In the genomic region with DNA sequence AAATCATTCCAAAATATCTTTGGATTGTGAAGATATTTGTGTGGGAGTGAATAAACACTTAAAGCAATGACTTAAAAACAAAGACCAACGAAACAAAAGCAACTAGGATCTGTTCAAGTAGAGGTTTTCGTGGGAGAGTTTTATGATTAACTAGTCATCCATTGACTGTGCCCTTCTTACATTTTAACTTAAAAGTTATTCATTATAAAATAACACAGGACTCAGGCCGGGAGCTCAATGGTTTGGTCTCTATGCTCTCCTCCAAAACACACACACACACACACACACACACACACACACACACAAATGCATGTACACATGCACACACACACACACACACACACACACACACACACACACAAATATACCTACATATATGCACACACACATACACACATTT, we compare ENCODE assay signal across 24 mouse cellular contexts.
A peak's percentile ranks its signal among the peaks of the same experiment; 100 is the strongest.
DNase-seq lines count a peak whose midpoint lies in the region; ATAC-seq and TF ChIP-seq lines count a peak whose summit lies in the region.
"Had no signal": no experiment of that assay in that cellular context is flagged by ENCODE, and none has a peak within 500 bp of the region (broad histone marks: within the 10 kb centered on the region; RNA-seq: fewer than 3 reads in every experiment).

No protein-coding gene starts in this region.

- H3K4me2 ChIP-seq in kidney, embryonic 15.5 days, result no peak overlapping the region
- no peak overlapping the region for H3K4me2 ChIP-seq in kidney, postnatal 0 days (ENCODE audit: low read length)
- H3K4me2 ChIP-seq: embryonic facial prominence, embryonic 13.5 days; embryonic facial prominence, embryonic 15.5 days; forebrain, embryonic 12.5 days had no signal

- H3K9me3 ChIP-seq in kidney, embryonic 15.5 days (replicated peaks), result no peaks in the 10 kb centered on the region
- H3K9me3 ChIP-seq in kidney, postnatal 0 days (replicated peaks; ENCODE audit: low read length), result no peaks in the 10 kb centered on the region
- H3K9me3 ChIP-seq: embryonic facial prominence, embryonic 13.5 days; embryonic facial prominence, embryonic 15.5 days; forebrain, embryonic 10.5 days; forebrain, embryonic 12.5 days had no signal

- ATAC-seq in kidney, embryonic 15.5 days (replicated peaks; ENCODE audit: low FRiP score), result peak; percentile 77
- no peak for ATAC-seq in kidney, postnatal 0 days (replicated peaks; ENCODE audit: low FRiP score, low read depth)
- ATAC-seq: forebrain, embryonic 14.5 days had no signal

- no peaks in the 10 kb centered on the region for H3K36me3 ChIP-seq in kidney, embryonic 15.5 days
- H3K36me3 ChIP-seq in kidney, postnatal 0 days (ENCODE audit: insufficient read depth, low read length), result no peaks in the 10 kb centered on the region
- H3K36me3 ChIP-seq: embryonic facial prominence, embryonic 13.5 days; embryonic facial prominence, embryonic 15.5 days; forebrain, embryonic 10.5 days; forebrain, embryonic 12.5 days had no signal

- H3K27ac ChIP-seq in kidney, embryonic 15.5 days, result no peak overlapping the region
- H3K27ac ChIP-seq in kidney, postnatal 0 days, result no peak overlapping the region
- H3K27ac ChIP-seq: embryonic facial prominence, embryonic 13.5 days; embryonic facial prominence, embryonic 15.5 days; forebrain, embryonic 10.5 days; forebrain, embryonic 12.5 days had no signal

- no peak overlapping the region for H3K9ac ChIP-seq in kidney, embryonic 15.5 days
- no peak overlapping the region for H3K9ac ChIP-seq in kidney, postnatal 0 days (ENCODE audit: low read depth, low read length)
- H3K9ac ChIP-seq: embryonic facial prominence, embryonic 13.5 days; embryonic facial prominence, embryonic 15.5 days; forebrain, embryonic 12.5 days had no signal

- no peak overlapping the region for H3K4me3 ChIP-seq in kidney, embryonic 15.5 days (replicated peaks)
- no peak overlapping the region for H3K4me3 ChIP-seq in kidney, postnatal 0 days (replicated peaks; ENCODE audit: low read depth, low read length)
- H3K4me3 ChIP-seq: embryonic facial prominence, embryonic 13.5 days; embryonic facial prominence, embryonic 15.5 days; erythroblast, embryonic 14.5 days; forebrain, embryonic 10.5 days; forebrain, embryonic 12.5 days had no signal

- no peak for TF ChIP-seq CTCF in kidney, postnatal 0 days (IDR thresholded peaks at IDR 0.05; ENCODE audit: low read depth)

- H3K27me3 ChIP-seq in kidney, embryonic 15.5 days, result no peaks in the 10 kb centered on the region
- H3K27me3 ChIP-seq in kidney, postnatal 0 days (ENCODE audit: insufficient read depth, low read length), result no peaks in the 10 kb centered on the region
- H3K27me3 ChIP-seq: embryonic facial prominence, embryonic 13.5 days; embryonic facial prominence, embryonic 15.5 days; forebrain, embryonic 12.5 days had no signal

- no peaks in the 10 kb centered on the region for H3K4me1 ChIP-seq in kidney, embryonic 15.5 days
- no peaks in the 10 kb centered on the region for H3K4me1 ChIP-seq in kidney, postnatal 0 days (replicated peaks; ENCODE audit: insufficient read depth, low read length)
- H3K4me1 ChIP-seq: embryonic facial prominence, embryonic 13.5 days; embryonic facial prominence, embryonic 15.5 days; forebrain, embryonic 10.5 days; forebrain, embryonic 12.5 days had no signal

- peak; percentile 47 for DNase-seq in kidney, adult 9 months
- DNase-seq in kidney, adult 11 months, result no peak
- DNase-seq in kidney, postnatal 10 days, result no peak
- peak; percentile 75 for DNase-seq in kidney, postnatal 0 days (ENCODE audit: low spot score)
- DNase-seq in kidney, postnatal 36 days, result peak; percentile 3 to 9
- no peak for DNase-seq in left cerebral cortex, adult 9 months (ENCODE audit: low spot score in 2 of 2)
- DNase-seq in neural tube, embryonic 10.5 days (ENCODE audit: extremely low spot score, low spot score), result no peak
- DNase-seq: adrenal gland, adult 2 months; adrenal gland, postnatal 10 days; adrenal gland, postnatal 25 days; cerebellum, adult 11 months; cerebellum, adult 18-20 months; cerebellum, adult 8-10 months; cerebellum, adult 9-11 months; cerebellum, postnatal 14 days; cerebellum, postnatal 36 days; embryo, embryonic 11 days had no signal

- 34% methylated on average over 3 of the region's 3 CpGs for WGBS in kidney, embryonic 15.5 days
- 36% methylated on average over 3 of the region's 3 CpGs for WGBS in kidney, postnatal 0 days

Comparison
In these comparisons a context has a peak if more than half of its experiments do, and no peak if none do; other contexts are left out.
1. DNase-seq: peak in kidney, adult 9 months (single experiment), kidney, postnatal 0 days (single experiment) and kidney, postnatal 36 days (2 of 2); none in kidney, adult 11 months (single experiment), kidney, postnatal 10 days (single experiment), left cerebral cortex, adult 9 months (0 of 2) and neural tube, embryonic 10.5 days (single experiment).